Mouse (Mus musculus) R1 (cell line): ENCODE data around the gene Ankrd13b.

Experiments used
- DNase-seq: peaks from one replicate; pipeline ENCODE4 v3.0.0-alpha.2; 2018; ENCODE audit warnings: low read depth, low spot score

The Ankrd13b gene

DNA sequence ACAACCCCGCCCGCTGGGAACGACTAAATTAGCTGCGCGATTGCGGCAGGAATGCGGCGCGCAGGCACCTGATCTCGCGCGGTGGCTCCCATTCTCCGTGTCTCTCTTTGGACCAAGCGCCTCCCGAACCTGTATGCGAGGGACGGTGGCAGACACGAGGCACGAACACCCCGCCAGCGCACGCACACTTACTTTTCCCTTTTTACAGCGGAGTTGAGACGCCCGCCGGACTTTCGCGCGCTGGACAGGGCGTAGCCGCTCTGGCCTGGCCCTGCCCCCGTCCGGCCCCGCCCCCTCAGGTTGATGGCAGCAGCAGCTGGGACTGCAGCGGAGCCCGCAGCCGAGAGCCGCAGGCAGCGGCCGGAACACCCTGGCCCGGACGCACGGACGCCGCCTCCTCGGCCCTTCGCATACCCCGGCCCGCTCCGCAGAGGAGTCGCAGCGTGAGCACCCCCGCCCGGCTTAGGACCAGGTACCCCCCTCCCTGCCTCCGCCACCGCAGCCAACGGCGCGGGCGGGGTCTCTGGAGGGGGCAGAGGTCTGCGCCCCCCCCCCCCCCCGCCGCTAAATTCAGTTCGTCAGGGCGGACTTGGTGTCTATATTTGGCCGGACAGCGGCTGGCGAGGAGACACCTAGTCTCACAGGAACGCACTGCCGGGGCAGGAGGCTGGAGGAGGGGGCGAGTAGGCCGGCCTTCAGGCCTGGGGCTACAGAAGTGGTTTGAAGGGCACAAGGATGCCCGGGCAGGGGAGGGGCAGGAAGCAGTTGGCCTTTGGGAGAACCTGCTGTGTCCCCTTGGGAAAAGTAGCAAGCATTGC, 27.0 kb downstream of the Ankrd13b start, which contains the start of gene Coro6:
Coro6 (plus strand) TSS at position 129 of the 818 bp plus-strand sequence.
- DNase-seq, result peak; percentile 70

DNA sequence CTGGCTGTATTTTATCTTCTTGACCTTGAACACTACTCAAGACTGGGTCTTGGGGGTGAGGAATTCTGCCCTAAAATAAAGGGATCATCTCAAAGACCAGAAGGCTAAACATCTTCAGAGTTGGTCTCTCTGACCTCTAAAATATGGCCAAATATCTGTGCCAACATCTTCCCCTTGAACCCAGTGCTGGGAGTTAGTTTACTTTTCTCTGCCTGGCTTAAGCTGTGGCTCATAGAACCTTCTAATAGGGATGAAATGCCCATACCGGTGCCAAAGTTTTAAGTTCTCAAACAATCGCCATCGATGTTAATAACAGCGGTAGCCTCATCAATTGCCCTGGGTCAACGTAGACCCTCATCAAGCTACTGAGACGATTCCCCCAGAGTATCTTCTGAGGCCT, 27.6 kb downstream of the Ankrd13b start:
- DNase-seq, result no peak

GRCm38 (mm10) chr11:77456866-77457265, 32.6 kb downstream of the Ankrd13b start:
- no peak for DNase-seq

GRCm38 (mm10) chr11:77455770-77456510, 33.5 kb downstream of the Ankrd13b start:
- peak; percentile 49 for DNase-seq

GRCm38 (mm10) chr11:77453388-77453787, 36.1 kb downstream of the Ankrd13b start:
- no peak for DNase-seq

GRCm38 (mm10) chr11:77451670-77452069, 37.8 kb downstream of the Ankrd13b start:
- DNase-seq, result no peak

GRCm38 (mm10) chr11:77449224-77449623, 40.3 kb downstream of the Ankrd13b start:
- DNase-seq, result no peak

DNA sequence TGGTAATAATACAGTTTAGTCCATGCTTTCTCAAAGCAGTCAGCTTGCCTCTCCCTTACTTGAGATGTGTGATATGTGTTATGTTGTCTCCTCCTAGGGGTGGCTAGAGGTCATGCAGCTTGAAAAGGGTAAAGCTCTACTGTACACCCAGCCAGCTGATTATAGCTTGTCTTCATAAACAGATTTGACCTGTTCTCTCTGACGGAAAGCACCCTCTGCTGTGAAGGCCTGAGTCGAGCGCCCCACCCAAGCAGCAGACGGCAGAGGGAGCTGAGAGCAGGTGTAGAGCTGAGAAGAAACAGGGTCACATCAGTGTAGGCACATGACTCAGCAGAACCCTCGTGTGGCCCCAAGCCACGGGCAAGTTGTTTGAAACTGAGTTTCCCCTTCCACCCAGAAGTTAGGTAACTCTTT, 42.8 kb downstream of the Ankrd13b start:
- DNase-seq, result peak; percentile 84

DNA sequence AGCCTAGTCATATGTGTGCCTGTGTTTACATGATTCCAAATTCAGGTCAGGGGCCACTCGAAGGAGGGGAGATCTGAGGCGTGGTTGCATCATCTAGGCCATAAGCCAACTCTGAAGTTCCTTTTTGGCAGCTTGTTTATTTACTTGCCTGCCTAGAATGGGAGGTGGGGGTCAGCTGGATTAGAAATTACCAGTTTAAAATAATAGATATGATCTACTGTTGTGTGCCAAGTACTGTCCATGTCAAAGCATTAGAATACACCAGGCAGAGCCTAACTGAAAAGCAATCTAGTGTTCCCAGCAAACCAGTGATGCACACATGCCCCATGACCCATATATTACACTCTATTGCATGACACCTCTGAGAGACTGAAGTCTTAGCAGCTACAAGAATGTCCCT, 44.5 kb downstream of the Ankrd13b start:
- DNase-seq, result no peak

DNA sequence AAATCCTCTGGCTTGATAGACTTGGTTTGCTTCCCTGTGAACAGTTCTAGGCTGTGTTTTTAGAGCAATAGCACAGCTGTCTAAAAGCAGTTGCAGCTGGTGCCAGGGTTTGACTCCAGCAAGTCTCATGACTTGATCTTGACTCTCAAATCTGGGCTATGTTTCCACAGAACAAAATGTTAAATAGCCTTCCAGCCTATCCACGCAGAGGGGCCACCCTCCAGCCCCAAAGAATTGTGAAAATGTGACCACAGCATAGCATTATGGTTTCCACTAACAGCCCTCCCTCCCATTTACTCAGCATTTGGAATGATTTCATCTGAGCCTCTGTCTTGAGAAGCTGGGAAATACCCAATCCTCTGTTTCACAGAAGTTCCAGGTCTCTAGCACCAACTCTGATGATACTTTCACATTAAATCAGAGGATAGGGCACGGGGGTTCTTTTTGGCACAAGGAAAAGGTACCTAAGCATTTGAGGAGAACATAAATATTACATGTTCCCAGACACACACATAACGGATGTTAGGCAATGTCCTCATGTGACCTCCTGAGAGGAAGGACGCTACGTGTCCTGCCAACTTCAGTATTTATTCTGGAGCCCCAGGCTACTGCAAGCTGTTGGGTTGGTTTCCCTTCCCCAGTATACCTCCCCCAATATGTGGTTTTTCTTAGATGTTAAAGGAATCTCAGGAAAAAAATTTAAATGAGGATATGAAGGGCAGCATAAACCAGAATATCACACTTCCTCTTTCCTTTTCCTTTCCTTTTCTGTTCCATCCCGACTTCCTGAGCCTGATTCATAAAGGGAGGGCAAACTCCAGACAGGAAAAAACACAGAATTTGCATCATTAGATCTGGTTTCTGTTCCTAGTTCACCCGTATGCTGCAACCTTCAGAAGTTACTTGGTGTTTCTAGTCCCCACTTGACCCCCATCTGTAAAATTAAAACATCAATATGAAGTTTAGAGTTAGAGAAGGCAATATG, 47.0 kb downstream of the Ankrd13b start:
- DNase-seq, result no peak

DNA sequence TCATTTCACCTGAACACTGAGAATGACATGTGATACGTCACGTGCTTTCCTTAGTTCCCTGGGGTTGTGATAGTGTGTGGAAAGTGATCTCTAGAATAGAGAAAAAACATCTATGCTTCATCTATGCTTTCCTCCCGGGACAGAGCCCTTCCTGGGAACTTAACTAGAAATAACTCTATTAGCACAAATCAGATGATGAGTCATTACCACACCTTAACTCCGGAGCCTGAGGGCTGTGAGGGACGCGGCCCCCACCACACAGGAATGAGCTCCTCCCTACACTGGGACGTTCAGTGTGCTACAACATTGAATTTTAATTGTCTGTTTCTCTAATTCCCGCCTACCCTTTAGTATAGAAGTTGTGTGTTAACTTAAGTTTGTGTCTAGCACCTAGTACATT, 48.5 kb downstream of the Ankrd13b start:
- DNase-seq, result no peak

GRCm38 (mm10) chr11:77440081-77440480, 49.4 kb downstream of the Ankrd13b start:
- no peak for DNase-seq

DNA sequence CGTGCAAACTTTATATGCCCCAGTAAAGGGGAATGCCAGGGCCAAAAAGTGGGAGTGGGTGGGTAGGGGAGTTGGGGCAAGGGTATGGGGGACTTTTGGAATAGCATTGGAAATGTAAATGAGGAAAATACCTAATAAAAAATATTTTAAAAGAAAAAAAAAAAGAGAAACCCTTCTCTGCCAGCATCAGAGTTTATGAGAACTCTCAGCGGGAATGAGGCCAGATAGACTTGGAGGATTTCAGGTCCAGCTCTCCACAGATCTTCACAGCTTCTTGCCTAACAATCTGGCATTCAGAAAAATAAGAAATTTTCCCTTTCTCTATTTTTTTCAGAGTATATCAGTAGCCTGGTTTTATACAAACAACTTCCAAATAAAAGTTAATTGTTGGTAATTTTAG, 52.5 kb downstream of the Ankrd13b start:
- DNase-seq, result no peak

- no peak for DNase-seq
These were observed 61.0 kb downstream of the Ankrd13b start for GRCm38 (mm10) chr11:77428446-77428845.

DNA sequence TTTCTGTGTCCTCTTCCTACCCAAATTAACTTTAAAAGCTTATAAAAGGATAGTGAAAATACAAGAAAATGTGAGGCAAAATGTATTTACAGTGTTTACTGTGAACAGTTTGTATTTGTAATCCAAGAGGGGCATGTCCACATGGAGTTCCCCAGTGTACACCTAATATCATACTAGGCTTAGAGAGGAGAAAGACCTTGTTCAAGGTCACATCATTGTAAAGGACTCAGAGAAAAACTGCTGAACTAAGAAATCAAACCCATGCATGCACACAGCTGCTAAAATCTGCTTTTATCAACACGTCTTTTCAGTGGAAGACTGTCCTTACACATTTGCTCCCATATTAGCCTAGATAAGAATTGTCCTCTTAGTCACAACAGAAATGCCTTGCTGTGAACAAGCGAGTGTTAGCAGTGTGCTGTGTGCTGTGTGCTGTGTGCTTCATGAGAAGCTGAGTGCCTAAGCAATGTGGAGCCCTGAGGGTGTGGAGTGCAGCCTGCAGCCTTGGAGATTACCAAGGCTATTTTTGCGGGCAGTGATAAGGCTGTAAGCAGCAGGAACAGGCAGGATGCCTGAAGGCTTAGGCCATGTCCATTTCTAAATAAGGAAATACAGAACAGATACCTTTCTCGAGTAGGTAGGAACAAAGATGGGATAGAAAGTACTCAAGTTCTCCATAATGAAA, 66.2 kb downstream of the Ankrd13b start:
- no peak for DNase-seq
